Mouse (Mus musculus): ENCODE measurements around the gene Ggta1. TPM values are rescaled to one million over a fixed set of nuclear protein-coding genes. Genes with fewer than 3 reads are reported as not detected.

The Ggta1 gene
- 10.0 and 11.0 TPM in 2 replicates for polyA plus RNA-seq (2015; fragmentation: Nextera tagmentation; extraction: Ambion mirVana)

GRCm38 (mm10) chr2:35462791-35463281 is at the start of gene Ggta1:
Ggta1 (minus strand) TSS chr2:35463231.

GRCm38 (mm10) chr2:35397096-35397495 is 65.9 kb downstream of the Ggta1 start, which contains the start of gene 4930402F06Rik:
4930402F06Rik (minus strand) TSS chr2:35397175.

DNA sequence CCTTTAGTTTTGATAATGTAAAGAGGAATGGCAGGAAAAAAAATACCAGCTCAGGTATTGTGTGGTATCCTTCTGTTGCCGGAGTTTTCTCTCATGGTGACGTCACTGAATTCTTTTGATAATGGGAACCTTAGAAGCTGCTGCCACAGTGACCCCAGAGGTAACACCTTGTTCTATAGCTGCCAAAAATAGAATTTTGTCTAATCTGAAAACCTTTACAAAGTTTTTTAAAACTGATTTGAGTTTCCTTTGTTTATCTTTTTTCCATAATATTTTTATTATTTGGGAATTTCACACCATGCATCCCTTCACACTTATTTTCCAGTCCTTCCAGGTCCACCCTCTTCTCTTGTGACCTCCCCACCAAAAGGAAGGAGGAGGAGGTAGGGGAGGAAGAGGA is 95.4 kb downstream of the Ggta1 start, which contains the start of gene 4930568D16Rik:
Gene 4930568D16Rik (minus strand): TSS at position 101 of the 400 bp plus-strand sequence.

Other genes with a start within 250 kb of the Ggta1 start
- gene Gsn, start 206.9 kb downstream of the Ggta1 start, polyA plus RNA-seq (2015; fragmentation: Nextera tagmentation; extraction: Ambion mirVana): 717 and 725 TPM in 2 replicates
- gene Stom, start 126.3 kb downstream of the Ggta1 start, polyA plus RNA-seq (2015; fragmentation: Nextera tagmentation; extraction: Ambion mirVana): 86.7 and 97.1 TPM in 2 replicates
- not detected in 2 replicates for gene 4930568D16Rik, start 95.5 kb downstream of the Ggta1 start, polyA plus RNA-seq (2015; fragmentation: Nextera tagmentation; extraction: Ambion mirVana)
- gene 4930402F06Rik, start 66.1 kb downstream of the Ggta1 start, polyA plus RNA-seq (2015; fragmentation: Nextera tagmentation; extraction: Ambion mirVana): not detected in 2 replicates
- 53.1 and 53.3 TPM in 2 replicates for gene Dab2ip, start 95.0 kb upstream of the Ggta1 start, polyA plus RNA-seq (2015; fragmentation: Nextera tagmentation; extraction: Ambion mirVana)

All from urinary bladder, postnatal 0 days (tissue).